Mouse (Mus musculus) spleen, adult 2 months (tissue): Measurements from ENCODE around the gene Cd274. TPM values are rescaled to one million over a fixed set of nuclear protein-coding genes. Genes with fewer than 3 reads are reported as not detected.

Experiments
- DNase-seq, 2 experiments: peaks; one replicate each; pipeline versions ENCODE4 v3.0.0 to v3.0.0-alpha.2; 2012 to 2021; ENCODE audit warnings: low spot score in 2 of 2, low read depth in 1 of 2
- H3K27ac ChIP-seq: fragments of 200-500 bp; 2 replicates; pipeline ENCODE4 v1.5.1; 2012; ENCODE audit warnings: low read length, inconsistent platforms; ENCODE audit not compliant: insufficient read depth
- H3K27me3 ChIP-seq: fragments of 200-500 bp; 2 replicates; pipeline ENCODE4 v1.6.1; 2012; ENCODE audit warnings: mild to moderate bottlenecking, moderate library complexity, low read length, inconsistent platforms; ENCODE audit not compliant: control insufficient read depth, insufficient read depth
- H3K36me3 ChIP-seq: fragments of 200-500 bp; 2 replicates; pipeline ENCODE4 v1.6.1; 2012; ENCODE audit warnings: mild to moderate bottlenecking, low read length, inconsistent platforms; ENCODE audit not compliant: control insufficient read depth, insufficient read depth
- H3K4me1 ChIP-seq: fragments of 200-500 bp; 2 replicates; pipeline ENCODE4 v1.6.1; 2011; ENCODE audit warnings: inconsistent platforms; ENCODE audit not compliant: control insufficient read depth, insufficient read depth, insufficient read length
- H3K4me3 ChIP-seq: fragments of 200-500 bp; 2 replicates; pipeline ENCODE4 v1.5.1; 2011; ENCODE audit warnings: mild to moderate bottlenecking, inconsistent platforms; ENCODE audit not compliant: insufficient read depth, insufficient read length; ENCODE audit errors: extremely low read depth
- CTCF ChIP-seq: fragments of 200-500 bp; IDR thresholded peaks from 2 replicates; pipeline ENCODE4 v1.5.1; 2011; ENCODE audit warnings: mild to moderate bottlenecking, inconsistent platforms; ENCODE audit not compliant: insufficient read depth, insufficient read length, insufficient replicate concordance; ENCODE audit errors: extremely low read depth
- POLR2A ChIP-seq: fragments of 200-500 bp; IDR thresholded peaks from 2 replicates; pipeline ENCODE4 v1.6.1; 2011; ENCODE audit warnings: low read depth, low read length, inconsistent platforms
- WGBS: fragments of 180-500 bp; shearing (Covaris S2); methylation state at CpG from one replicate; pipeline ENCODE4 v1.1.7; 2018; 5-methylcytosine and 5-hydroxymethylcytosine counted together
- polyA plus RNA-seq: library from polyadenylated mRNA; depleted of rRNA; stranded (reverse); fragments of >200 nt; gene quantifications from 2 replicates; pipeline ENCODE4 v1.2.3, GENCODE M21; 2012; rRNA removed

The Cd274 gene
- polyA plus RNA-seq, 1 experiment: 10.4 TPM

- Histone ChIP-seq H3K27ac (no peak overlapping the region), H3K4me1 (peaks cover 17% of the 10 kb centered on the region), H3K27me3 (no peaks in the 10 kb centered on the region), H3K4me3 (no peak overlapping the region), H3K36me3 (no peaks in the 10 kb centered on the region)
- WGBS: 90% methylated on average over 16 of the region's 16 CpGs
- DNase-seq: no peak
- TF ChIP-seq POLR2A: no peak
- TF ChIP-seq CTCF: no peak
Measured at GRCm38 (mm10) chr19:29422013-29422645, 54.9 kb downstream of the Cd274 start.

GRCm38 (mm10) chr19:29422796-29423195, 55.5 kb downstream of the Cd274 start:
- Histone ChIP-seq H3K4me3 (no peak overlapping the region), H3K36me3 (no peaks in the 10 kb centered on the region), H3K4me1 (peaks cover 12% of the 10 kb centered on the region), H3K27me3 (no peaks in the 10 kb centered on the region), H3K27ac (no peak overlapping the region)
- WGBS: 70% methylated on average over 7 of the region's 7 CpGs
- TF ChIP-seq CTCF (no peak), POLR2A (no peak)
- DNase-seq: no peak

- TF ChIP-seq CTCF (no peak), POLR2A (no peak)
- Histone ChIP-seq H3K36me3 (no peaks in the 10 kb centered on the region), H3K27me3 (no peaks in the 10 kb centered on the region), H3K4me1 (peaks cover 32% of the 10 kb centered on the region), H3K4me3 (no peak overlapping the region), H3K27ac (peak overlapping the region; percentile 96)
- 37% methylated on average over 3 of the region's 3 CpGs for WGBS
- DNase-seq: peak in 1 of 2 experiments; percentile 26
Measured at GRCm38 (mm10) chr19:29430516-29430915, 63.3 kb downstream of the Cd274 start.

- TF ChIP-seq POLR2A (no peak), CTCF (no peak)
- Histone ChIP-seq H3K27me3 (no peaks in the 10 kb centered on the region), H3K36me3 (no peaks in the 10 kb centered on the region), H3K4me3 (no peak overlapping the region), H3K4me1 (peaks cover 32% of the 10 kb centered on the region), H3K27ac (peak overlapping the region; percentile 96)
- DNase-seq: peak; percentile 52 to 74
- WGBS: 8% methylated on average over 3 of the region's 3 CpGs
Measured at GRCm38 (mm10) chr19:29430953-29431352, 63.7 kb downstream of the Cd274 start.

GRCm38 (mm10) chr19:29436793-29437479, 69.7 kb downstream of the Cd274 start:
- Histone ChIP-seq H3K36me3 (no peaks in the 10 kb centered on the region), H3K4me1 (peaks cover 21% of the 10 kb centered on the region), H3K27ac (no peak overlapping the region), H3K4me3 (no peak overlapping the region), H3K27me3 (no peaks in the 10 kb centered on the region)
- 83% methylated on average over 18 of the region's 18 CpGs for WGBS
- TF ChIP-seq CTCF: no peak
- TF ChIP-seq POLR2A: no peak
- no peak for DNase-seq

Other genes starting within 250 kb of the Cd274 start
- 7.7 and 8.7 TPM in 2 replicates for gene Jak2, start 115.6 kb upstream of the Cd274 start, polyA plus RNA-seq
- gene Insl6, start 42.1 kb upstream of the Cd274 start, polyA plus RNA-seq: 1.5 and 2.1 TPM in 2 replicates
- gene Rln1, start 32.8 kb upstream of the Cd274 start, polyA plus RNA-seq: not detected in 2 replicates
- 55.6 and 63.9 TPM in 2 replicates for gene Plgrkt, start 65 bp upstream of the Cd274 start, polyA plus RNA-seq
- gene Pdcd1lg2, start 43.5 kb downstream of the Cd274 start, polyA plus RNA-seq: 1.0 and 1.2 TPM in 2 replicates
- 6.7 and 8.4 TPM in 2 replicates for gene Ric1, start 154.8 kb downstream of the Cd274 start, polyA plus RNA-seq